Mouse (Mus musculus): ENCODE measurements around the gene Hhatl. TPM values are rescaled to one million over a fixed set of nuclear protein-coding genes. Genes with fewer than 3 reads are reported as not detected.
A peak's percentile ranks its signal among the peaks of the same experiment; 100 is the strongest.

Hhatl gene
- polyA plus RNA-seq, 1 experiment from 2014 or later = not detected

GRCm38 (mm10) chr9:121786359-121786758, 5.9 kb downstream of the Hhatl start:
- Histone ChIP-seq H3K27me3 (ENCODE audit: control insufficient read depth, insufficient read depth, low read length) (no peaks in the 10 kb centered on the region), H3K9me3 (ENCODE audit: control insufficient read depth, low read length) (no peaks in the 10 kb centered on the region), H3K4me1 (ENCODE audit: control insufficient read depth, insufficient read depth, low read length) (no peaks in the 10 kb centered on the region), H3K9ac (ENCODE audit: low read length) (no peak overlapping the region), H3K4me3 (ENCODE audit: low read depth, low read length) (no peak overlapping the region), H3K4me2 (no peak overlapping the region), H3K27ac (ENCODE audit: low read depth, low read length) (no peak overlapping the region), H3K36me3 (ENCODE audit: control insufficient read depth, insufficient read depth, low read length) (no peaks in the 10 kb centered on the region)
- WGBS = 70% methylated on average over 2 of the region's 2 CpGs
- DNase-seq (ENCODE audit: low spot score, missing footprints) (no peak), ATAC-seq (ENCODE audit: low FRiP score) (no peak)

DNA sequence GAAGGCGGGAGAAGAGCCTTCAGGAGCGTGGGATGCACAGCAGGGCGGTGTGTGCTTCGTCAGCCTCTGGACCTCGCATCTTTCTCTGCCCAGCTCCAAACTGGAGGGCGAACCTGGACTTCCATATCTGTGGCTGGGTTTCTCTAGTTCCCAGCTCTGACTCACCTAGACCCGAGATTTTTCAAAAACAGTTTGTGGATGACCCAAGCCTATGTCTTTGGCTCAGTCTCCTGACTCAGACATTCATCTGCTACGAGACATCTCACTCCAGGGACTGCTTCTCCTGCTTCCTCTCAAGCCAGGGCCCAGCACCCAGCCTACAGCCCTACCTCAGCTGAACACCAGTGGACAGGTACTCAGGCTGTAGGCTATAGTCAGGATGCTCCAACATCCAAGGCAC, 7.0 kb downstream of the Hhatl start:
- ATAC-seq (ENCODE audit: low FRiP score) (no peak), DNase-seq (ENCODE audit: low spot score, missing footprints) (no peak)
- Histone ChIP-seq H3K9me3 (ENCODE audit: control insufficient read depth, low read length) (no peaks in the 10 kb centered on the region), H3K4me2 (no peak overlapping the region), H3K36me3 (ENCODE audit: control insufficient read depth, insufficient read depth, low read length) (no peaks in the 10 kb centered on the region), H3K4me1 (ENCODE audit: control insufficient read depth, insufficient read depth, low read length) (no peaks in the 10 kb centered on the region), H3K27me3 (ENCODE audit: control insufficient read depth, insufficient read depth, low read length) (no peaks in the 10 kb centered on the region), H3K27ac (ENCODE audit: low read depth, low read length) (no peak overlapping the region), H3K9ac (ENCODE audit: low read length) (no peak overlapping the region), H3K4me3 (ENCODE audit: low read depth, low read length) (no peak overlapping the region)
- WGBS = 87% methylated on average over 8 of the region's 8 CpGs

DNA sequence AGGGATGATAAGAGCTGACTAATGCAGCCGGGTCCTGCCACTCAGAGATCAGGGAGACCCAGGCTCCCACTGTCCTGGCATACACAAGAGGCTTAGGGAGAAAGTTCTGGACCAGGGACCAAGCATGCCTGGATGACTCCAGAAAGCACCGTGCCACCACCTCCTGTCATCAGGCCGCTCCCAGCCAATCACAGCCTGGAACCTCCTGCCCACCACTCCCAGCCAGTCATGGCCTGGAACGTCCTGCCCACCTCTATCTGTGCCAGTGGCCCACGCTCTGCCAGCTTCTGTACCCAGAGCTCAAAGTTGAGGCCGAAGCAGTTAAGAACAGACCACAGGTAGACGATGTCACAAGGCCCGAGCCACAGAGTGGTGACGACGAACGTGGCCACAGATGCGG, 7.5 kb downstream of the Hhatl start:
- Histone ChIP-seq H3K4me3 (ENCODE audit: low read depth, low read length) (no peak overlapping the region), H3K36me3 (ENCODE audit: control insufficient read depth, insufficient read depth, low read length) (no peaks in the 10 kb centered on the region), H3K4me2 (no peak overlapping the region), H3K9ac (ENCODE audit: low read length) (no peak overlapping the region), H3K27ac (ENCODE audit: low read depth, low read length) (no peak overlapping the region), H3K27me3 (ENCODE audit: control insufficient read depth, insufficient read depth, low read length) (no peaks in the 10 kb centered on the region), H3K9me3 (ENCODE audit: control insufficient read depth, low read length) (no peaks in the 10 kb centered on the region), H3K4me1 (ENCODE audit: control insufficient read depth, insufficient read depth, low read length) (no peaks in the 10 kb centered on the region)
- ATAC-seq (ENCODE audit: low FRiP score) (no peak), DNase-seq (ENCODE audit: low spot score, missing footprints) (no peak)
- 87% methylated on average over 12 of the region's 12 CpGs for WGBS

DNA sequence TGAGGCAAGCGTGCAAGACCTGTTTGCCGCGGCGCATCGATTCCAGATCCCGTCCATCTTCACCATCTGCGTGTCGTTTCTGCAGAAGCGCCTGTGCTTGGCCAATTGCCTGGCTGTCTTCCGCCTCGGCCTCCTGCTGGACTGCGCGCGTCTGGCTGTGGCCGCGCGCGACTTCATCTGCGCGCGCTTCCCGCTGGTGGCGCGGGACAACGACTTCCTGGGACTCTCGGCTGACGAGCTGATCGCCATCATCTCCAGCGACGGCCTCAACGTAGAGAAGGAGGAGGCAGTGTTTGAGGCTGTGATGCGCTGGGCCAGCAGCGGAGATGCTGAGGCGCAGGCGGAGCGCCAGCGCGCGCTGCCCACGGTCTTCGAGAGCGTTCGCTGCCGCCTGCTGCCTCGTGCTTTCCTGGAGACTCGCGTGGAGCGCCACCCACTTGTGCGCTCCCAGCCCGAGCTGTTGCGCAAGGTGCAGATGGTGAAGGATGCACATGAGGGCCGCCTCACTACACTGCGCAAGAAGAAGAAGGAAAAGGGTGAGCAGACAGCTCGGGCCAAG, 14.2 kb downstream of the Hhatl start:
- Histone ChIP-seq H3K9me3 (ENCODE audit: control insufficient read depth, low read length) (no peaks in the 10 kb centered on the region), H3K27ac (ENCODE audit: low read depth, low read length) (no peak overlapping the region), H3K4me1 (ENCODE audit: control insufficient read depth, insufficient read depth, low read length) (peaks cover 4% of the 10 kb centered on the region), H3K36me3 (ENCODE audit: control insufficient read depth, insufficient read depth, low read length) (no peaks in the 10 kb centered on the region), H3K27me3 (ENCODE audit: control insufficient read depth, insufficient read depth, low read length) (peaks cover 29% of the 10 kb centered on the region), H3K9ac (ENCODE audit: low read length) (no peak overlapping the region), H3K4me2 (peak overlapping the region; percentile 36), H3K4me3 (ENCODE audit: low read depth, low read length) (peak overlapping the region; percentile 20)
- no peak for ATAC-seq (ENCODE audit: low FRiP score)
- WGBS = 16% methylated on average over 54 of the region's 54 CpGs
- no peak for DNase-seq (ENCODE audit: low spot score, missing footprints)

- peaks cover 29% of the 10 kb centered on the region for H3K27me3 ChIP-seq (ENCODE audit: control insufficient read depth, insufficient read depth, low read length)
- no peaks in the 10 kb centered on the region for H3K36me3 ChIP-seq (ENCODE audit: control insufficient read depth, insufficient read depth, low read length)
- DNase-seq (ENCODE audit: low spot score, missing footprints) (peak; percentile 82), ATAC-seq (ENCODE audit: low FRiP score) (peak; percentile 14; the same call in 1 of the 2 replicates)
- no peaks in the 10 kb centered on the region for H3K9me3 ChIP-seq (ENCODE audit: control insufficient read depth, low read length)
- WGBS = 23% methylated on average over 30 of the region's 30 CpGs
- H3K9ac ChIP-seq (ENCODE audit: low read length) = no peak within 1 kb of the TSS
- peaks cover 4% of the 10 kb centered on the region for H3K4me1 ChIP-seq (ENCODE audit: control insufficient read depth, insufficient read depth, low read length)
- no peak within 1 kb of the TSS for H3K27ac ChIP-seq (ENCODE audit: low read depth, low read length)
- H3K4me2 ChIP-seq = peak within 1 kb of the TSS; percentile 36
- peak within 1 kb of the TSS; percentile 20 for H3K4me3 ChIP-seq (ENCODE audit: low read depth, low read length)
Measured at GRCm38 (mm10) chr9:121777484-121778065, 14.7 kb downstream of the Hhatl start, which contains the start of gene Klhl40. Gene Klhl40 (plus strand): TSS chr9:121777607.

- WGBS = 87% methylated on average over 7 of the region's 7 CpGs
- peaks cover 29% of the 10 kb centered on the region for H3K27me3 ChIP-seq (ENCODE audit: control insufficient read depth, insufficient read depth, low read length)
Measured at GRCm38 (mm10) chr9:121776511-121776910, 15.8 kb downstream of the Hhatl start.

GRCm38 (mm10) chr9:121775951-121776350, 16.4 kb downstream of the Hhatl start:
- no peak overlapping the region for H3K4me2 ChIP-seq
- no peak overlapping the region for H3K27ac ChIP-seq (ENCODE audit: low read depth, low read length)
- peaks cover 4% of the 10 kb centered on the region for H3K4me1 ChIP-seq (ENCODE audit: control insufficient read depth, insufficient read depth, low read length)
- no peaks in the 10 kb centered on the region for H3K9me3 ChIP-seq (ENCODE audit: control insufficient read depth, low read length)
- H3K4me3 ChIP-seq (ENCODE audit: low read depth, low read length) = no peak overlapping the region
- no peaks in the 10 kb centered on the region for H3K36me3 ChIP-seq (ENCODE audit: control insufficient read depth, insufficient read depth, low read length)
- no peak for DNase-seq (ENCODE audit: low spot score, missing footprints)
- WGBS = 81% methylated on average over 10 of the region's 10 CpGs
- ATAC-seq (ENCODE audit: low FRiP score) = no peak
- no peak overlapping the region for H3K9ac ChIP-seq (ENCODE audit: low read length)
- H3K27me3 ChIP-seq (ENCODE audit: control insufficient read depth, insufficient read depth, low read length) = peaks cover 29% of the 10 kb centered on the region

More at GRCm38 (mm10) chr9:121776511-121776910, 15.8 kb downstream of the Hhatl start:
- Histone ChIP-seq H3K4me1 (ENCODE audit: control insufficient read depth, insufficient read depth, low read length) (peaks cover 4% of the 10 kb centered on the region), H3K36me3 (ENCODE audit: control insufficient read depth, insufficient read depth, low read length) (no peaks in the 10 kb centered on the region), H3K27ac (ENCODE audit: low read depth, low read length) (no peak overlapping the region), H3K9ac (ENCODE audit: low read length) (no peak overlapping the region), H3K4me3 (ENCODE audit: low read depth, low read length) (no peak overlapping the region), H3K4me2 (no peak overlapping the region), H3K9me3 (ENCODE audit: control insufficient read depth, low read length) (no peaks in the 10 kb centered on the region)
- ATAC-seq (ENCODE audit: low FRiP score) (no peak), DNase-seq (ENCODE audit: low spot score, missing footprints) (no peak)

GRCm38 (mm10) chr9:121772412-121772811, 19.9 kb downstream of the Hhatl start:
- Histone ChIP-seq H3K4me2 (no peak overlapping the region), H3K4me1 (ENCODE audit: control insufficient read depth, insufficient read depth, low read length) (no peaks in the 10 kb centered on the region), H3K4me3 (ENCODE audit: low read depth, low read length) (no peak overlapping the region), H3K27me3 (ENCODE audit: control insufficient read depth, insufficient read depth, low read length) (peaks cover 8% of the 10 kb centered on the region), H3K9me3 (ENCODE audit: control insufficient read depth, low read length) (no peaks in the 10 kb centered on the region), H3K36me3 (ENCODE audit: control insufficient read depth, insufficient read depth, low read length) (no peaks in the 10 kb centered on the region), H3K27ac (ENCODE audit: low read depth, low read length) (no peak overlapping the region), H3K9ac (ENCODE audit: low read length) (no peak overlapping the region)
- DNase-seq (ENCODE audit: low spot score, missing footprints) (no peak), ATAC-seq (ENCODE audit: low FRiP score) (no peak)
- WGBS = 80% methylated on average over 5 of the region's 5 CpGs

- H3K9me3 ChIP-seq (ENCODE audit: control insufficient read depth, low read length) = no peaks in the 10 kb centered on the region
- H3K27ac ChIP-seq (ENCODE audit: low read depth, low read length) = no peak overlapping the region
- no peak for ATAC-seq (ENCODE audit: low FRiP score)
- H3K27me3 ChIP-seq (ENCODE audit: control insufficient read depth, insufficient read depth, low read length) = no peaks in the 10 kb centered on the region
- no peak overlapping the region for H3K4me2 ChIP-seq
- no peak overlapping the region for H3K9ac ChIP-seq (ENCODE audit: low read length)
- WGBS = 90% methylated on average over 16 of the region's 16 CpGs
- no peaks in the 10 kb centered on the region; the same call in 1 of the 2 replicates for H3K36me3 ChIP-seq (ENCODE audit: control insufficient read depth, insufficient read depth, low read length)
- no peak overlapping the region for H3K4me3 ChIP-seq (ENCODE audit: low read depth, low read length)
- DNase-seq (ENCODE audit: low spot score, missing footprints) = no peak
- H3K4me1 ChIP-seq (ENCODE audit: control insufficient read depth, insufficient read depth, low read length) = peaks cover 12% of the 10 kb centered on the region
Measured at GRCm38 (mm10) chr9:121765166-121765855, 27.0 kb downstream of the Hhatl start.

Data from midbrain, embryonic 11.5 days (tissue).